Mouse (Mus musculus) CH12.LX (cell line): Measurements from ENCODE around the gene Gm13272. TPM values are rescaled to one million over a fixed set of nuclear protein-coding genes. Genes with fewer than 3 reads are reported as not detected.
A peak's percentile ranks its signal among the peaks of the same experiment; 100 is the strongest.
"Not testable (repeated sequence)": the region's sequence is repeated elsewhere in the genome, so short reads cannot be mapped to it uniquely, and the experiment has no call there.

Source experiments
- DNase-seq: peaks from one replicate; pipeline ENCODE4 v3.0.0-alpha.2; 2013; ENCODE audit errors: extremely low read depth
- H3K27ac ChIP-seq: 2 replicates; pipeline ENCODE4 v1.5.1; 2012; ENCODE audit warnings: low read depth, mild to moderate bottlenecking, control low read depth, moderate library complexity; ENCODE audit not compliant: insufficient read depth
- H3K27me3 ChIP-seq: replicated peaks from 2 replicates; pipeline ENCODE3; 2012; ENCODE audit warnings: inconsistent platforms
- H3K36me3 ChIP-seq, 2 experiments: replicated peaks in 1 of 2; 2 replicates each; pipeline versions ENCODE3 to v1.6.1; 2012; ENCODE audit warnings: inconsistent platforms in 1 of 2, low read length in 1 of 2, mild to moderate bottlenecking in 1 of 2, mixed read lengths in 1 of 2, moderate library complexity in 1 of 2; ENCODE audit not compliant: control insufficient read depth in 1 of 2, insufficient read depth in 1 of 2
- H3K4me1 ChIP-seq, 2 experiments: 2 replicates each; pipeline ENCODE4 v1.6.1; 2012; ENCODE audit warnings: inconsistent platforms in 1 of 2, moderate library complexity in 1 of 2; ENCODE audit not compliant: insufficient read depth in 2 of 2, control insufficient read depth in 1 of 2
- H3K4me2 ChIP-seq: 2 replicates; pipeline ENCODE4 v1.6.1; 2012; ENCODE audit warnings: low read depth, mild to moderate bottlenecking, control low read depth; ENCODE audit not compliant: poor library complexity, insufficient read depth, severe bottlenecking
- H3K4me3 ChIP-seq, 3 experiments: fragments of 150-350 bp in 1 of 3; sonication (generic) in 1 of 3; replicated peaks in 1 of 3; 2 replicates each; pipeline versions ENCODE3 to v1.5.1; 2011 to 2012; ENCODE audit warnings: low read depth in 2 of 3, low read length in 2 of 3, mild to moderate bottlenecking in 2 of 3, moderate library complexity in 2 of 3, control low read depth in 1 of 3, improper control_type of control experiment in 1 of 3, inconsistent platforms in 1 of 3, mixed read lengths in 1 of 3; ENCODE audit not compliant: poor library complexity in 1 of 3
- H3K79me2 ChIP-seq: replicated peaks from 2 replicates; pipeline ENCODE4 v1.6.1; 2012; ENCODE audit warnings: mild to moderate bottlenecking, moderate library complexity; ENCODE audit not compliant: control insufficient read depth, poor library complexity, insufficient read depth, severe bottlenecking; ENCODE audit errors: extremely low read depth
- H3K9ac ChIP-seq: 2 replicates; pipeline ENCODE4 v1.6.1; 2012; ENCODE audit warnings: low read depth, mild to moderate bottlenecking, control low read depth, moderate library complexity; ENCODE audit not compliant: insufficient read depth
- H3K9me3 ChIP-seq: replicated peaks from 2 replicates; pipeline ENCODE3; 2012; ENCODE audit warnings: low read length, inconsistent platforms, mixed read lengths
- CTCF ChIP-seq, 2 experiments: IDR thresholded peaks in 1 of 2; conservative IDR thresholded peaks in 1 of 2; 2 replicates each; pipeline ENCODE4 v1.5.1; 2011 to 2012; ENCODE audit warnings: low read depth in 2 of 2, low read length in 2 of 2, improper control_type of control experiment in 1 of 2, inconsistent platforms in 1 of 2, mild to moderate bottlenecking in 1 of 2, moderate library complexity in 1 of 2
- NRF1 ChIP-seq: IDR thresholded peaks from 2 replicates; pipeline ENCODE4 v1.6.1; 2014; ENCODE audit warnings: low read depth, mild to moderate bottlenecking, inconsistent platforms, low read length, improper control_type of control experiment, moderate library complexity
- dilution Hi-C: fragments of 300-500 bp; cut with MboI; formaldehyde crosslinking; loops from 2 replicates; pipeline ENCODE4 v1.14.3; 2020; ENCODE audit warnings: low sequenced_read_pairs; ENCODE audit not compliant: extremely low pct_unique_long_range_greater_than_20kb, extremely low pct_ligation_motif_present
- in situ Hi-C: fragments of 300-500 bp; cut with MboI; formaldehyde crosslinking; loops from 3 replicates; pipeline ENCODE4 v1.14.3; 2019; ENCODE audit warnings: low sequenced_read_pairs, low pct_ligation_motif_present, low pct_unique_long_range_greater_than_20kb, mixed read lengths
- polyA plus RNA-seq: library from polyadenylated mRNA; unstranded; fragments of >175 nt; gene quantifications from 2 replicates; pipeline ENCODE4 v1.2.1, GENCODE M21; 2012; ENCODE audit warnings: low read depth; ENCODE audit not compliant: insufficient read length
- total RNA-seq, 2 experiments: library from RNA; depleted of rRNA; stranded (reverse); fragments of 300-350 nt in 1 of 2; fragments of >200 nt in 1 of 2; gene quantifications; 2 replicates each; pipeline ENCODE4 v1.2.3; 2012 to 2014

The Gm13272 gene
- total and polyA plus RNA-seq, 3 experiments = not detected

GRCm38 (mm10) chr4:88763384-88764018 lies 16.1 kb upstream of the Gm13272 start:
- 0 out of 2 replicates have a peak overlapping the region, but pooled peaks have one; percentile 0 for H3K4me2 ChIP-seq
- H3K27ac ChIP-seq, H3K9ac ChIP-seq, H3K79me2 ChIP-seq, in situ Hi-C loops, H3K27me3 ChIP-seq, H3K9me3 ChIP-seq, dilution Hi-C loops, H3K4me1 ChIP-seq, H3K36me3 ChIP-seq: not testable (repeated sequence)
- peak; percentile 37 for DNase-seq
- TF ChIP-seq NRF1 = peak; percentile 17; the same call in 1 of the 2 replicates
- TF ChIP-seq CTCF (conservative IDR thresholded peaks at IDR 0.05 in 1 of 2, IDR thresholded peaks at IDR 0.05 in 1 of 2; ENCODE audit: low read depth in 2 of 2, low read length in 2 of 2) = peak in 1 of 2 experiments; percentile 37; a peak in 2 of 4 replicates
- H3K4me3 ChIP-seq = peak overlapping the region in 1 of 3 experiments; percentile 58

GRCm38 (mm10) chr4:88773534-88773933 lies 6.1 kb upstream of the Gm13272 start, which contains the start of gene Gm13290:
Gm13290 (plus strand) TSS chr4:88773834.
- H3K4me1 ChIP-seq, H3K79me2 ChIP-seq, H3K4me3 ChIP-seq, in situ Hi-C loops, dilution Hi-C loops, DNase-seq, H3K9ac ChIP-seq, H3K27ac ChIP-seq, H3K9me3 ChIP-seq, H3K27me3 ChIP-seq, H3K36me3 ChIP-seq: not testable (repeated sequence)
- H3K4me2 ChIP-seq = 0 out of 2 replicates have a peak within 1 kb of the TSS, but pooled peaks have one; percentile 24

GRCm38 (mm10) chr4:88776622-88777021 lies 3.0 kb upstream of the Gm13272 start, which contains the start of gene Gm13289:
Gm13289 (plus strand) TSS chr4:88776922.
- H3K27ac ChIP-seq, dilution Hi-C loops, H3K4me1 ChIP-seq, H3K4me2 ChIP-seq, DNase-seq, H3K36me3 ChIP-seq, H3K27me3 ChIP-seq, H3K79me2 ChIP-seq, H3K4me3 ChIP-seq, H3K9ac ChIP-seq, in situ Hi-C loops, H3K9me3 ChIP-seq: not testable (repeated sequence)

GRCm38 (mm10) chr4:88780320-88780719 lies 670 bp downstream of the Gm13272 start:
- in situ Hi-C loops, H3K9ac ChIP-seq, H3K36me3 ChIP-seq, H3K79me2 ChIP-seq, H3K4me1 ChIP-seq, DNase-seq, H3K4me3 ChIP-seq, H3K9me3 ChIP-seq, H3K27me3 ChIP-seq, H3K27ac ChIP-seq, H3K4me2 ChIP-seq, dilution Hi-C loops: not testable (repeated sequence)

- H3K4me1 ChIP-seq, H3K9me3 ChIP-seq, H3K4me2 ChIP-seq, dilution Hi-C loops, H3K79me2 ChIP-seq, DNase-seq, in situ Hi-C loops, H3K27ac ChIP-seq, H3K27me3 ChIP-seq, H3K36me3 ChIP-seq, H3K9ac ChIP-seq: not testable (repeated sequence)
- peak within 1 kb of the TSS in 1 of 3 experiments; percentile 60 for H3K4me3 ChIP-seq
Measured at GRCm38 (mm10) chr4:88781831-88782230, 2.2 kb downstream of the Gm13272 start, which contains the start of gene Ifnz. Ifnz (plus strand) TSS chr4:88782131.

GRCm38 (mm10) chr4:88782335-88782734 lies 2.7 kb downstream of the Gm13272 start:
- H3K9me3 ChIP-seq, DNase-seq, dilution Hi-C loops, H3K4me2 ChIP-seq, H3K9ac ChIP-seq, H3K79me2 ChIP-seq, H3K27me3 ChIP-seq, H3K27ac ChIP-seq, H3K4me1 ChIP-seq, in situ Hi-C loops, H3K36me3 ChIP-seq: not testable (repeated sequence)
- peak overlapping the region in 1 of 3 experiments; percentile 60 for H3K4me3 ChIP-seq
